Mouse (Mus musculus) forebrain, embryonic 12.5 days (tissue): ENCODE results near the gene Ptprd. TPM values are rescaled to one million over a fixed set of nuclear protein-coding genes. Genes with fewer than 3 reads are reported as not detected.

ENCODE experiments used
- ATAC-seq: fragments of 200-750 bp; cut with Nextera tagmentation; 2 replicates; pipeline ENCODE4 v1.8.0; 2017; ENCODE audit warnings: moderate TSS enrichment; ENCODE audit not compliant: low FRiP score
- H3K27ac ChIP-seq: fragments of 300-500 bp; sonication (generic); 2 replicates; pipeline ENCODE4 v1.5.1; 2016; ENCODE audit warnings: mild to moderate bottlenecking
- H3K27me3 ChIP-seq: fragments of 300-500 bp; sonication (generic); 2 replicates; pipeline ENCODE4 v1.6.1; 2016; ENCODE audit warnings: mild to moderate bottlenecking
- H3K36me3 ChIP-seq: fragments of 300-500 bp; sonication (generic); replicated peaks from 2 replicates; pipeline ENCODE4 v1.6.1; 2016; ENCODE audit warnings: mild to moderate bottlenecking
- H3K4me1 ChIP-seq: fragments of 300-500 bp; sonication (generic); 2 replicates; pipeline ENCODE4 v1.6.1; 2016
- H3K4me2 ChIP-seq: fragments of 300-500 bp; sonication (generic); 2 replicates; pipeline ENCODE4 v1.6.1; 2016; ENCODE audit warnings: mild to moderate bottlenecking, moderate library complexity
- H3K4me3 ChIP-seq: fragments of 300-500 bp; sonication (generic); replicated peaks from 2 replicates; pipeline ENCODE4 v1.5.1; 2016; ENCODE audit warnings: mild to moderate bottlenecking
- H3K9ac ChIP-seq: fragments of 300-500 bp; sonication (generic); 2 replicates; pipeline ENCODE4 v1.6.1; 2016; ENCODE audit warnings: mild to moderate bottlenecking
- H3K9me3 ChIP-seq: fragments of 300-500 bp; sonication (generic); 2 replicates; pipeline ENCODE4 v1.6.1; 2016
- WGBS: fragments of 180-500 bp; shearing (Covaris S2); methylation state at CpG from one replicate; pipeline ENCODE4 v1.1.7; 2016; 5-methylcytosine and 5-hydroxymethylcytosine counted together
- polyA plus RNA-seq: library from polyadenylated mRNA; unstranded; fragments of >200 nt; fragmentation: Nextera tagmentation; extraction: Ambion mirVana; gene quantifications from 2 replicates; pipeline ENCODE4 v1.2.1, GENCODE M21; 2016

Ptprd gene
- polyA plus RNA-seq, 1 experiment from 2014 or later, result 52.0 TPM

GRCm38 (mm10) chr4:78142088-78142766 lies 69.5 kb downstream of the Ptprd start:
- no peaks in the 10 kb centered on the region for H3K4me1 ChIP-seq
- H3K4me3 ChIP-seq, result no peak overlapping the region
- H3K27ac ChIP-seq, result no peak overlapping the region
- H3K4me2 ChIP-seq, result no peak overlapping the region
- 50% methylated on average over 3 of the region's 3 CpGs for WGBS
- ATAC-seq, result peak; percentile 27; the same call in 1 of the 2 replicates
- H3K9me3 ChIP-seq, result no peaks in the 10 kb centered on the region
- no peak overlapping the region for H3K9ac ChIP-seq
- H3K36me3 ChIP-seq, result no peaks in the 10 kb centered on the region
- H3K27me3 ChIP-seq, result no peaks in the 10 kb centered on the region

DNA sequence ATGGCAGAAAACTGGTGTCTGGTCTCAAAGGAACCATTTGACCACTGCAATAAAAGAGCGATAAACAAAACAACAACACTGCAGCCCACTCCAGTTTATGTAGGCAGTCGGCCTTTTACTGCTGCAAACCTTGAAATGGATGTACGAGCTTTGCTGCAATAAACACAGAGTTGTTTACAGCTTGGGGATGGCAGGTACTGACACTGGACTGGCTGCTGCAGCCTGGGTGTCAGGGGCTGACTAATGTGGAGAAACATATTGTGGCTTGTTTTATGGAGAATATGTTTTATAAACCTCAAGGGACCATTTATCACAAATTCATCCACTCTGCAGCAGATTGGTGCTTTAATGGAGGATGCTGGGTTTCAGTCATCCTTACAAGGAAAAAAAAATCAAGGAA lies 100.9 kb downstream of the Ptprd start:
- Histone ChIP-seq H3K27me3 (no peaks in the 10 kb centered on the region), H3K9ac (no peak overlapping the region), H3K4me2 (no peak overlapping the region), H3K36me3 (no peaks in the 10 kb centered on the region), H3K27ac (no peak overlapping the region), H3K9me3 (no peaks in the 10 kb centered on the region), H3K4me3 (no peak overlapping the region), H3K4me1 (no peaks in the 10 kb centered on the region)
- WGBS, result 68% methylated on average over 3 of the region's 3 CpGs
- no peak for ATAC-seq

GRCm38 (mm10) chr4:78097526-78097925 lies 114.2 kb downstream of the Ptprd start:
- H3K4me2 ChIP-seq, result no peak overlapping the region
- H3K4me3 ChIP-seq, result no peak overlapping the region
- H3K36me3 ChIP-seq, result no peaks in the 10 kb centered on the region
- ATAC-seq, result no peak
- H3K27ac ChIP-seq, result no peak overlapping the region
- H3K27me3 ChIP-seq, result no peaks in the 10 kb centered on the region
- H3K9me3 ChIP-seq, result no peaks in the 10 kb centered on the region
- H3K9ac ChIP-seq, result no peak overlapping the region
- H3K4me1 ChIP-seq, result no peaks in the 10 kb centered on the region

- Histone ChIP-seq H3K4me3 (no peak overlapping the region), H3K27me3 (no peaks in the 10 kb centered on the region), H3K9ac (no peak overlapping the region), H3K4me1 (no peaks in the 10 kb centered on the region), H3K9me3 (no peaks in the 10 kb centered on the region), H3K27ac (no peak overlapping the region), H3K36me3 (no peaks in the 10 kb centered on the region), H3K4me2 (no peak overlapping the region)
- ATAC-seq, result peak; percentile 49
These were observed 129.0 kb downstream of the Ptprd start for GRCm38 (mm10) chr4:78082744-78083143.

DNA sequence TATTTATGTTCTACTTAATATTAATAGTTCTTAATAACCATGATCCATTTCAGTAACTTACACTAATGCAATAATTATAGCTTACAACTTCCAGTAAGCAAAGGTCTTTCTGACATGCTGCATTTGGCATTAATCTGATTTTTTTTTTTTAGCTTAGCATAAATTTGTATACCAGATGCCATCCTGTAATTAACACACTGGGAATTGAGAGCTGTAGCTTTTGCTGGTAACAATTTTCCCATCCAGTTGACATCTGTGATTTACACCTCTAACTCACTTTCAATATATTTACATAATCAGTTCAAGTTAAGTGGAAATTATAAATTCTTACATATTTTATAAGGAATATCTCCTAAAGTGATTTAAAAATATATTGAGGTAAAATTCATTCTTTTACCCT lies 134.3 kb downstream of the Ptprd start:
- Histone ChIP-seq H3K9me3 (no peaks in the 10 kb centered on the region), H3K4me3 (no peak overlapping the region), H3K4me1 (no peaks in the 10 kb centered on the region), H3K27ac (no peak overlapping the region), H3K36me3 (no peaks in the 10 kb centered on the region), H3K4me2 (no peak overlapping the region), H3K27me3 (no peaks in the 10 kb centered on the region), H3K9ac (no peak overlapping the region)
- peak; percentile 58; the same call in 1 of the 2 replicates for ATAC-seq

- Histone ChIP-seq H3K27ac (no peak overlapping the region), H3K4me2 (no peak overlapping the region), H3K36me3 (no peaks in the 10 kb centered on the region), H3K4me3 (no peak overlapping the region), H3K9me3 (no peaks in the 10 kb centered on the region), H3K9ac (no peak overlapping the region), H3K4me1 (no peaks in the 10 kb centered on the region), H3K27me3 (no peaks in the 10 kb centered on the region)
- no peak for ATAC-seq
- WGBS, result 72% methylated on average over 1 of the region's 1 CpGs
These were observed 134.7 kb downstream of the Ptprd start for GRCm38 (mm10) chr4:78077087-78077486.

DNA sequence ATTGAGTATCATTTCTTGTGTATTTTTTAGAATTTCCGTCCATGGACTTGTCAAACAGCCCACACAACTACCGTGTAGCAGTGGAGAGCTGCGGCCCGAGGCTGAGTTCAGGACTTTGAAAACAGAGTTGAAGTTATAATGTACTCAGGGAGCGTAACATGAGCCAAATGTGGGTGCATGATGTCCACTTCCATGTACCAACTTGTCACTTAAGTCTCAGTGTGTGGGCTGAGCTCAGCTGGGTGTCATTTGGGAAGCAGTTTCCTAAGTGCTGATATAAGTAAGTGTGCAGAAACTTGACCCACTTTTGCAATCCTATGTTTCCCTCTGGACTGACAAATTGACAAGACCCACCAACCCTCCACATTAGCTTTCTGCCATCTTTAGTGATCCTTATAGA lies 173.4 kb downstream of the Ptprd start:
- H3K9me3 ChIP-seq, result no peaks in the 10 kb centered on the region
- ATAC-seq, result no peak
- H3K4me1 ChIP-seq, result no peaks in the 10 kb centered on the region
- no peak overlapping the region for H3K4me3 ChIP-seq
- no peaks in the 10 kb centered on the region for H3K36me3 ChIP-seq
- no peak overlapping the region for H3K4me2 ChIP-seq
- H3K9ac ChIP-seq, result no peak overlapping the region
- 86% methylated on average over 5 of the region's 5 CpGs for WGBS
- H3K27ac ChIP-seq, result no peak overlapping the region
- no peaks in the 10 kb centered on the region for H3K27me3 ChIP-seq

DNA sequence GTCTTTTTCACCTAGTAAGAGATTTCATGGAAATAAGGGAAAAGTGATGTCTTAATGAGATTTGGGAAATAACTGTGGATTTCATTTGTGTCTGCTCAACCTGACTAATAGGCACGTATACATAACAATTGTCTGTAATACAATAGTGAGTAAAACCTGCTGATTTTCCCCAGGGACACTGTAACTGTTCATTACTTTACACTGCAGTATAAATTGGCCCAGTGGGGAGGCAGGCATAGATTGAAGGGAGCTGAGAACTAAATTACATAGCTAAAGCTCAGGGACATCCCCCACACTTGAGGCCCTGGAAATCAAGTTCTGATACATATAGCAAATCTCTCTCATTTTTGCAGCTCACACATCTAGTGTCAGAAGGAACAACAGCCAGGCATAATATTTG lies 209.7 kb downstream of the Ptprd start:
- Histone ChIP-seq H3K27me3 (no peaks in the 10 kb centered on the region), H3K9ac (no peak overlapping the region), H3K4me1 (no peaks in the 10 kb centered on the region), H3K9me3 (no peaks in the 10 kb centered on the region), H3K4me2 (no peak overlapping the region), H3K27ac (no peak overlapping the region), H3K4me3 (no peak overlapping the region), H3K36me3 (no peaks in the 10 kb centered on the region)
- peak; percentile 64; the same call in 1 of the 2 replicates for ATAC-seq
- 30% methylated on average over 1 of the region's 1 CpGs for WGBS

GRCm38 (mm10) chr4:77992709-77993108 lies 219.1 kb downstream of the Ptprd start:
- no peak overlapping the region for H3K27ac ChIP-seq
- H3K9ac ChIP-seq, result no peak overlapping the region
- ATAC-seq, result no peak
- H3K4me3 ChIP-seq, result no peak overlapping the region
- no peaks in the 10 kb centered on the region for H3K27me3 ChIP-seq
- H3K9me3 ChIP-seq, result no peaks in the 10 kb centered on the region
- H3K36me3 ChIP-seq, result no peaks in the 10 kb centered on the region
- WGBS, result 81% methylated on average over 4 of the region's 4 CpGs
- no peak overlapping the region for H3K4me2 ChIP-seq
- H3K4me1 ChIP-seq, result no peaks in the 10 kb centered on the region

GRCm38 (mm10) chr4:77982094-77982493 lies 229.7 kb downstream of the Ptprd start:
- Histone ChIP-seq H3K9ac (no peak overlapping the region), H3K36me3 (no peaks in the 10 kb centered on the region), H3K4me1 (no peaks in the 10 kb centered on the region), H3K4me2 (no peak overlapping the region), H3K27me3 (no peaks in the 10 kb centered on the region), H3K27ac (0 out of 2 replicates have a peak overlapping the region, but pooled peaks have one; percentile 46), H3K4me3 (no peak overlapping the region), H3K9me3 (no peaks in the 10 kb centered on the region)
- WGBS, result 79% methylated on average over 4 of the region's 4 CpGs
- peak; percentile 27; the same call in 1 of the 2 replicates for ATAC-seq

DNA sequence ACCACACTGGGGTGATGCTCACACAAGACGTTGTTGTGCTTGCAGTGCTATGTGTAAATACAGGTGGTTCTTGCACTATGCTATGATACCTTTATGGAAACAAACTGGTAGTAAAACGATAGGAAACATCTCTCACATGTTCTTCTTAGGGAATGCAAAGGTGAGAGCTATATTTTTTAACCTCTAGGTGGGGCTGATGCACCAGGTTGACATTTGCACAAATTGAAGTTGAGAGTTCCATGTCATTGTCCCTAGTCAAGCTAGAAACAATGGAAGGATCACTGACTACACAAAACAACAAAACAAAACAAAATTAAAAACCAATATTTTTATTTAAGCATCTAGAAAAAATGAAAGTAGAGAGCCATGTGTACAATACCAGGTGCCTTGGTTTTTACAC lies 250.1 kb downstream of the Ptprd start:
- no peak overlapping the region for H3K4me3 ChIP-seq
- no peak overlapping the region for H3K9ac ChIP-seq
- no peak overlapping the region for H3K4me2 ChIP-seq
- H3K27me3 ChIP-seq, result no peaks in the 10 kb centered on the region
- no peaks in the 10 kb centered on the region for H3K9me3 ChIP-seq
- H3K36me3 ChIP-seq, result no peaks in the 10 kb centered on the region
- H3K27ac ChIP-seq, result no peak overlapping the region
- H3K4me1 ChIP-seq, result no peaks in the 10 kb centered on the region
- 23% methylated on average over 2 of the region's 2 CpGs for WGBS
- ATAC-seq, result peak; percentile 27; the same call in 1 of the 2 replicates

- H3K4me2 ChIP-seq, result no peak overlapping the region
- no peaks in the 10 kb centered on the region for H3K9me3 ChIP-seq
- no peaks in the 10 kb centered on the region for H3K4me1 ChIP-seq
- H3K27me3 ChIP-seq, result no peaks in the 10 kb centered on the region
- no peak overlapping the region for H3K4me3 ChIP-seq
- H3K27ac ChIP-seq, result no peak overlapping the region
- WGBS, result 78% methylated on average over 4 of the region's 4 CpGs
- no peaks in the 10 kb centered on the region for H3K36me3 ChIP-seq
- ATAC-seq, result no peak
- H3K9ac ChIP-seq, result no peak overlapping the region
These were observed 322.3 kb downstream of the Ptprd start for GRCm38 (mm10) chr4:77889489-77889888.

- H3K4me2 ChIP-seq, result no peak overlapping the region
- no peak overlapping the region for H3K27ac ChIP-seq
- no peaks in the 10 kb centered on the region for H3K36me3 ChIP-seq
- no peak overlapping the region for H3K4me3 ChIP-seq
- no peaks in the 10 kb centered on the region for H3K4me1 ChIP-seq
- no peak overlapping the region for H3K9ac ChIP-seq
- no peaks in the 10 kb centered on the region for H3K9me3 ChIP-seq
- H3K27me3 ChIP-seq, result no peaks in the 10 kb centered on the region
- 40% methylated on average over 2 of the region's 2 CpGs for WGBS
- no peak for ATAC-seq
These were observed 331.5 kb downstream of the Ptprd start for GRCm38 (mm10) chr4:77880213-77880612.
